Mouse (Mus musculus) frontal cortex, postnatal 14 days (tissue): ENCODE data around the gene Dbf4.
A peak's percentile ranks its signal among the peaks of the same experiment; 100 is the strongest.

Experiments
- DNase-seq, 2 experiments: peaks; one replicate each; pipeline ENCODE4 v3.0.0; 2022; ENCODE audit warnings: low spot score in 2 of 2

Gene Dbf4

DNA sequence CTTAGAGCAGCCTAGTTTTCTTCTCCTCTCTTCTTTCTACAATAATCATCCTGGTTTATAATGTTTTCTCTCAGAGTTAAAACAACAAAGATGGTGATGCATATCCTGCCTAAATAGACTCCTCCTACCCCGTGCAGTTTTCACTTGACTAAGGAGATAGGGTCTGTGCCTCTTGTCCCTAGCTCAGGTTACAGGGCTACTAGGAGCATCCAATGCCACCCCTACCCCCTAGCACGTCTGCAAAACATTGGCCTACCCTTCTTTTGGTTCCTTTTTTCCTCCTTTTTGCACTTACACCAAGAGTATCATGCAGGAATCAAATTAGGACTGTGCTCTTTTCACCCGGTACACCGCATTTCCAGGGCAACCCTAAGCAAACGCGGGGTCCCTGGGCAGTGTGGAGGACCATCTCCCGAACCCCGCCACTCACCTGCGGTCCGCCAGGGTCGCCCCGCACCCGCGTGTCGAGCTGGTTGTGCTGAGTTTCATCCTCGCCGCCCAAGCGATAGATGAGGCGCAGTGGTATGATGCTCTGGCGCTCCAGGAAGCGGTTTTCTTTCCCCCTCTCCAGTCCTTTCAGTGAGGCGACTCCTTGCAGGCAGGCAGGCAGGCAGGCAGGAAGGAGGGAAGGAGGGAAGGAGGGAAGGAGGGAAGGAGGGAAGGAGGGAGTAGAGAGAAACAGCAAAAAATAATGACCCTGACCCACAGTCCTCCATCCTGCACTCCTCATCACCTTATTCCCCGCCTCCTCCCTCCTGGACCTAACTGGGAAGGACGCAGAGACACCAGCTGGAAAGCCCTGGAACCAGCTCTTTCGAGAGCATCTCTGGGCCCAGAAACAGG is 55.5 kb downstream of the Dbf4 start:
- peak; percentile 34 to 36 for DNase-seq

DNA sequence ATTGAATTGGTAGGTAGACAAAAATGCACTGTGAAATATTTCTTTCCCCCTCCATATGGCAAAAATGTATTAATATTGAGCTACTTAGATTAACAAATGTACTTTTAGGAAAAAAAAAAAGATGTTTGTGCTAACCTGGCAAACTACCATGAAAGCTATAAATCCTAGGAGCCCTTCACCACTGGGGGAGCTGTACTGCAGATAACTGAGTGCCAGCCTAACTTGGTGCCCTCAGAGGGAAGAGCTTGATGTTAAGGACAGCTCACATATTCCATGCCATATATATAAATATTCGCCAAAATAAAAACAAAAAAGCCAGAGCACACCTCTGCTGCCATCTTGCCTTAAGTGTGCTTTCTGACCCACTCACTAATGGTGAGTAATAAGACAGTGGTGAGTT is 60.2 kb downstream of the Dbf4 start:
- no peak for DNase-seq

DNA sequence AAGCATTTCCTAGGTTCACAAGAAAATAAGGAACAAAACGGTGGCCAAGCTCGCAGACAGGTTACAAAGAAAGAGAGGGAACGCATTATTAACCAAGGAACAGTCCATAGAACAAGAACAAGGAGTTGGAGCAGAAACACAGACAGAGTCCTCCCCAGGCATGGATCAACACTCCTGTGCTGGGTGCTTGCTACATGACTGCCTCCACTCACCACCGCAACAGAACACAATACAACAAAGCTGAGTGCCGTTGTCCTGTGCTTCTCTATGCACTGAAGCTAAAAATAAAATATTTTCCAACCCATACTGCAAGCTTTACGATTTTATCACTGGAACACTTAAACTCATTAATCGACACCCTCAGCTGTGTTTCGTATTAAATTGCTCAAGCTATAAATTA is 64.8 kb downstream of the Dbf4 start:
- DNase-seq, result no peak

DNA sequence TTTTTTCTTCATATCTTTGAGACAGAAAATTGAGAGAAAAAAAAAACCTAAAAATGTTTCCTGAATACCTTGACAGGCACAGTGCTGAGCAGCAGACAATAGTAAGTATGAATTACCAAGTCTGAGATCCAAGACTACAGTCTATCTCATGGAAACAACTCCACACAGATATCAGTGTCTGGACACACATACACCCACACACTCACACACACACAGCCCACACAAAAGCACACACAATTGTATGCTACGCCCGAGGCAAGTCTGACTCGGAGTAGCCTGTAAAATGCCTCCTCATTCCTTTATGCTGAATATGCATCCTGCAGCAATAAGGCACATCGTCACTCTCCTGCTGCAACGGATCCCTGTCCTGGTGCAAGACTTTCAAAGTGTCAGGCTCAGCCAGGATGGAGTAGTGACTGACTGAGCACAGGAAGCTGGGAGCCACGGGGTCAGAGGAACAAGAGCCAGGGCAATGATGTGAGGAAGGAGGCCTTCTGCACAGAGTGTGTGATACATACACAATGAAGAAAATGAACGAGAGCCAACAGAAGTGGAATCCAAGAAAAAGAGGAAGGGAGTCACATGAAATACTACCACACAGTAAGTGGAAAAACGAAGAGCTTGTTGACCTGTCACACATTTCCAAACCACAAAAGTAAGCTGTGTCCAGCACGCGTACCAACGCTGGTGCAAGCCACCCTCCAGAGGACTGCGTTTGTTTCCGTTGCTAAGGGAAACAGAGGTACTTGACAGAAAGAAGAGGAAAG is 65.4 kb downstream of the Dbf4 start:
- DNase-seq, result no peak

DNA sequence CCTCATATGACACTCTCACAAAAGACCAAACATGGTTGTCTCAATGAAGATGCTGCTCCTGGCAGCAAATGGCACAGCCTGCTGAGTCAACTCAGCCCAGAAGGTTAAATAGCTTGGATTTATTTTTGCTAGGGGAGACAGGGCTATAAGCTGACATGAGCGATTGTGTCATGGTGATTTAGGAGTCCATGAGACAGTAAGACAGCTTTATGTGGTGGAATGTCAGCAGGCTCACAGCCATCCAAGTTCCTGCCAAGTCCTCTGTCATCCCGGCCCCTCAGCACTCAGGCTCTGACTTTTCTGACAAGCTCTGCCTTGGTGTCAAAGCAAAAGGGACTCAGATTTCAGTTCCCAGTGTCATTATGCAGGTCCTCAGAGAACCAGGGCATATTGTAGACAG is 66.2 kb downstream of the Dbf4 start:
- no peak for DNase-seq

DNA sequence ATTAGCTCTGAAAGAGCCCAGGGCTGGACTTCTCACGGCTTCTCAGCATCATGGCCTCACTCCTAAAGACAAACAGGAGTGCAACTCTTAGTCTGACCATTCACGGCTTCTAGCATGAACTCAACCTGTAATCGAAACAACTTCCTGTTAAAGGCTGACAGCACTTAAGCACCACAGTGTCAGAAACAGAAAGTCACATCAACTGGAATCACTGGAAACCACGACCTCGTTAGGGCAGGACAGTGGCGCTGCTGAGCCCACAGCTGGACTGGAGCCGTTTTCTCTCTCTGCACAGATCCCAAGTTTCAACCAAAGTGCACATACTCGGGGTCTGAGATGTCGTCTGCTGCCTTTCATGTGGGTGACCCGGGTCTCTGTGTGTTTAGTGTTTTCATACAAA is 73.0 kb downstream of the Dbf4 start:
- no peak for DNase-seq
